Mouse (Mus musculus): ENCODE measurements around the gene Ceacam16.

The Ceacam16 gene

GRCm38 (mm10) chr7:19815296-19816223 lies 45.5 kb downstream of the Ceacam16 start:
- no peak for DNase-seq

GRCm38 (mm10) chr7:19813579-19814122 lies 47.4 kb downstream of the Ceacam16 start:
- no peak for DNase-seq

- DNase-seq, result no peak
Measured at GRCm38 (mm10) chr7:19813161-19813560, 47.9 kb downstream of the Ceacam16 start.

GRCm38 (mm10) chr7:19811114-19811513 lies 50.0 kb downstream of the Ceacam16 start:
- DNase-seq, result peak in 1 of 2 experiments; percentile 30

GRCm38 (mm10) chr7:19809369-19809768 lies 51.7 kb downstream of the Ceacam16 start:
- no peak for DNase-seq

- DNase-seq, result no peak
Measured at GRCm38 (mm10) chr7:19806356-19806969, 54.6 kb downstream of the Ceacam16 start.

GRCm38 (mm10) chr7:19802995-19803394 lies 58.1 kb downstream of the Ceacam16 start:
- DNase-seq, result peak; percentile 58 to 66
